Mouse (Mus musculus) heart, embryonic 12.5 days (tissue): ENCODE results near the gene Fam122c. TPM values are rescaled to one million over a fixed set of nuclear protein-coding genes. Genes with fewer than 3 reads are reported as not detected.
A peak's percentile ranks its signal among the peaks of the same experiment; 100 is the strongest.

ENCODE experiments used
- ATAC-seq: fragments of 200-750 bp; cut with Nextera tagmentation; 2 replicates; pipeline ENCODE4 v1.8.0; 2017; ENCODE audit warnings: moderate TSS enrichment, moderate library complexity; ENCODE audit not compliant: insufficient number of reproducible peaks, low FRiP score
- H3K27ac ChIP-seq: fragments of 300-500 bp; sonication (generic); 2 replicates; pipeline ENCODE4 v1.5.1; 2016; ENCODE audit warnings: mild to moderate bottlenecking, moderate library complexity; ENCODE audit not compliant: poor library complexity, severe bottlenecking
- H3K27me3 ChIP-seq: fragments of 300-500 bp; sonication (generic); replicated peaks from 2 replicates; pipeline ENCODE4 v1.6.1; 2016; ENCODE audit warnings: mild to moderate bottlenecking, moderate library complexity
- H3K36me3 ChIP-seq: fragments of 300-500 bp; sonication (generic); 2 replicates; pipeline ENCODE4 v1.6.1; 2016; ENCODE audit warnings: mild to moderate bottlenecking, moderate library complexity
- H3K4me1 ChIP-seq: fragments of 300-500 bp; sonication (generic); replicated peaks from 2 replicates; pipeline ENCODE4 v1.6.1; 2016; ENCODE audit warnings: mild to moderate bottlenecking
- H3K4me2 ChIP-seq: fragments of 300-500 bp; sonication (generic); 2 replicates; pipeline ENCODE4 v1.6.1; 2016; ENCODE audit warnings: mild to moderate bottlenecking, moderate library complexity
- H3K4me3 ChIP-seq: fragments of 300-500 bp; sonication (generic); 2 replicates; pipeline ENCODE4 v1.5.1; 2016; ENCODE audit warnings: mild to moderate bottlenecking
- H3K9ac ChIP-seq: fragments of 300-500 bp; sonication (generic); 2 replicates; pipeline ENCODE4 v1.6.1; 2016; ENCODE audit warnings: mild to moderate bottlenecking, moderate library complexity
- H3K9me3 ChIP-seq: fragments of 300-500 bp; sonication (generic); replicated peaks from 2 replicates; pipeline ENCODE4 v1.6.1; 2016; ENCODE audit warnings: mild to moderate bottlenecking, moderate library complexity
- WGBS: fragments of 180-500 bp; shearing (Covaris S2); methylation state at CpG from one replicate; pipeline ENCODE4 v1.1.7; 2016; 5-methylcytosine and 5-hydroxymethylcytosine counted together
- polyA plus RNA-seq: library from polyadenylated mRNA; unstranded; fragments of >200 nt; fragmentation: Nextera tagmentation; extraction: Ambion mirVana; gene quantifications from 2 replicates; pipeline ENCODE4 v1.2.1, GENCODE M21; 2016

Gene Fam122c
- polyA plus RNA-seq, 1 experiment from 2014 or later = not detected

- WGBS = 11% methylated on average over 10 of the region's 15 CpGs
- ATAC-seq = peak; percentile 95
- no peaks in the 10 kb centered on the region for H3K27me3 ChIP-seq
Observed at GRCm38 (mm10) chrX:53370366-53370740, 97.1 kb downstream of the Fam122c start, which contains the start of gene Mospd1. Gene Mospd1 (minus strand): TSS chrX:53370502.

More at GRCm38 (mm10) chrX:53370366-53370740, 97.1 kb downstream of the Fam122c start, which contains the start of gene Mospd1:
- peak within 1 kb of the TSS; percentile 70 for H3K4me2 ChIP-seq
- H3K4me3 ChIP-seq = peak within 1 kb of the TSS; percentile 76
- no peaks in the 10 kb centered on the region for H3K9me3 ChIP-seq
- peak within 1 kb of the TSS; percentile 84 for H3K27ac ChIP-seq
- no peaks in the 10 kb centered on the region for H3K4me1 ChIP-seq
- H3K36me3 ChIP-seq = no peaks in the 10 kb centered on the region
- peak within 1 kb of the TSS; percentile 81 for H3K9ac ChIP-seq

Other genes starting within 250 kb of the Fam122c start
- gene Plac1, start 33.3 kb upstream of the Fam122c start, polyA plus RNA-seq = 11.7 and 12.1 TPM in 2 replicates
- 25.6 and 27.1 TPM in 2 replicates for gene Fam122b, start 3.6 kb upstream of the Fam122c start, polyA plus RNA-seq
- gene Mospd1, start 97.1 kb downstream of the Fam122c start, polyA plus RNA-seq = 49.2 and 51.2 TPM in 2 replicates
- gene Etd, start 161.5 kb downstream of the Fam122c start, polyA plus RNA-seq = not detected in 2 replicates